Mouse (Mus musculus) embryo, embryonic 10 days (tissue): ENCODE measurements around the gene DXBay18.
"Not testable (repeated sequence)": the region's sequence is repeated elsewhere in the genome, so short reads cannot be mapped to it uniquely, and the experiment has no call there.

Experiments
- DNase-seq: peaks from one replicate; pipeline ENCODE4 v3.0.0-alpha.2; 2015; ENCODE audit warnings: low spot score

Gene DXBay18

GRCm38 (mm10) chrX:73149350-73149749, at the start of gene DXBay18:
Gene DXBay18 (minus strand): TSS chrX:73149450.
- not testable (repeated sequence) for DNase-seq

DNA sequence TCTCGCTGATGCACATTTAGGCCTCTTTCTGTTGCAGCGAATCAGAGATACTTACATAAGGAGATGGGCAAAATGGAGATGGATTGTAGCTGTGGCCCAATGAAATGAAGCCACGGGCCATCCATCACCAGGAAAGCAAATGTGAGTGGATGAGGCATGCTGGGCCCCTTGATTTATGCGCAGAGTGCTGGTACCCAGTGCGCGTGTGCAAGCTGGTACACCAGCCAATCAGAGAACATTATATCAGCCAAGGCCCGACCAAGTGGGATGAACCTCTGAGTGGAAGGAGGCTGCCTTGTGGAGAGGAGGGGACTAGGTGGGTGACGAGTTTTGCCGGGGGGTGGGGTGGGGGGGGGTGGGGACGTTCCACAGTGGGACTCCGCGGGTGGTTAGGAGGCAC, 42.7 kb upstream of the DXBay18 start, which contains the start of gene Xlr3b:
Gene Xlr3b (plus strand): TSS at position 274 of the 400 bp plus-strand sequence.
- peak; percentile 3 for DNase-seq

GRCm38 (mm10) chrX:73176889-73177288, 27.6 kb upstream of the DXBay18 start, which contains the start of gene Spin2d:
Gene Spin2d (minus strand): TSS chrX:73176989.
- DNase-seq: not testable (repeated sequence)

- not testable (repeated sequence) for DNase-seq
Observed at GRCm38 (mm10) chrX:73148496-73148895, 754 bp downstream of the DXBay18 start, which contains the start of gene Xlr5b. Gene Xlr5b (plus strand): TSS chrX:73148796.

GRCm38 (mm10) chrX:73143218-73143618, 6.0 kb downstream of the DXBay18 start:
- not testable (repeated sequence) for DNase-seq

GRCm38 (mm10) chrX:73122859-73123829, 26.1 kb downstream of the DXBay18 start:
- not testable (repeated sequence) for DNase-seq

GRCm38 (mm10) chrX:73116747-73117146, 32.5 kb downstream of the DXBay18 start, which contains the start of gene Gm14685:
Gene Gm14685 (plus strand): TSS chrX:73117047.
- DNase-seq: not testable (repeated sequence)

GRCm38 (mm10) chrX:73096941-73097508, 52.2 kb downstream of the DXBay18 start, which contains the start of gene Xlr3a:
Gene Xlr3a (minus strand): TSS chrX:73097095.
- DNase-seq: peak; percentile 4
